Mouse (Mus musculus) hematopoietic multipotent progenitor cell, adult 10-12 weeks (in vitro differentiated cells): ENCODE results near the gene Plcl1. TPM values are rescaled to one million over a fixed set of nuclear protein-coding genes. Genes with fewer than 3 reads are reported as not detected.

Experiments used
- polyA plus RNA-seq: library from polyadenylated mRNA; stranded (reverse); fragments of >175 nt; gene quantifications from 2 replicates; pipeline ENCODE4 v1.2.3, GENCODE M21; 2012; ENCODE audit warnings: low replicate concordance

Gene Plcl1
- polyA plus RNA-seq: 0.81 and 1.9 TPM in 2 replicates

DNA sequence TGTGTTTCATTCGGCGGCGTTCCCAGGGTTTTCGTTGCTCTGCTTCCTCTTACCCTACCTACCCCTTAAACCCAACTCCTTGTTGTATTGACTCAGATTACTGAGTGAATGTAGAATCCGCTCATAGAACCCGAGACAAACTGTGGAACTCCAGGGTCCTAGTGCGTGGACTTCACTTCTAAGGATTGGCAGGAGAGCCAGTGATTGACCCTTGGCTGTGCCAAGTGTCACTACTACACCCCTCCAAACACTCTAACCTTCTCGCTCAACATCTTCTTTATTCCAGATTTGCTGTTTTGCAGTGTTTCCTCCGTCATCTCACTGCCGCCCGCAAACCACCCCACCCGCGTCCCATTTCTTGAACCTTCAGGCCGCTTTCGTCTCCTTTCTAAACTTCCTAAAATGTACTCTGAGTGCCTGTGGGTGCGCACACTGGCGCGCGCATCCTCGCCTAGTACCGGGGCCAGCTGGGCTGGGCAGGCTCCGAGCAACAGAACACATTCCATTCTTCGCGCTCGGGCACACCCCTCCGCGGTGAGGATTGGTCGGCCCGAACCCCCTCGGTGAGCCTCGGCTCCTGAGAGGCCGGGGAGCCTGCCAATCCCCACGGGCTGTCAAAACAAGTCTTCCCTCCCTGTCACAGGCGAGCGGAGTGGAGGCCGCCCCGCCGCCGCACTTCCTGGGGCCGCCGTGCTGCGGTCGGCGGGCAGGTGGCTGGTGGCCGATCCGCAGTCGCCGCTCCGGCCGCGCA, at the start of gene Plcl1:
Plcl1 (plus strand) TSS at position 650 of the 751 bp plus-strand sequence.

DNA sequence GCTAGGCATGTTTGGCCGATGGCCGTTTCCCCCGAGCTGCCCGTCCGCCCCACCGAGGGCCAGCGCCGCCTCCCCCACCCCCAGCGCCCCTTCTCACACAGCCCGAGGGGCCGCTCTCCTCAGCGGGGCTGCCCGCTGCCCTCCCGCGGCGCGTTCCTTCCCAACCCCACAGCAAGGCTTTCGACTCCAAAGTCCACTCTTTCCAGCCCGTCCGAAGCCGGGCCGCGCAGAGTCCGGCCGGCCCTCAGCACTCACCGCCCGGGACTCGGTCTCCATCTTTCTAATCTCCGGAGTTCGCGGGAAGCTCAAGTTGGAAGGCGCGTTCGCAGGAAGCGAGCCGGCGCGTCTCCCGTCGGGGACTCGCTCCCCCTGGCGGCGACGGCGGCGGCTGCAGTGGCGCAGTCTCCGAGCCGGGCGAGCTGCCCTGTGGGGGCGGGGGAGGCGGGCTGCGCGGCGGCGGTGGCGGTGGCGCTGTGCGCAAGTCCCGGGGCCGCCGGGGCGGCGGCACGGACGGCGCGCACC, 42.6 kb upstream of the Plcl1 start, which contains the start of gene Boll:
Boll (minus strand) TSS at position 426 of the 522 bp plus-strand sequence.

Other genes starting within 250 kb of the Plcl1 start
- gene Rftn2, start 179.1 kb upstream of the Plcl1 start, polyA plus RNA-seq: 2.8 and 5.2 TPM in 2 replicates
- gene Mars2, start 168.7 kb upstream of the Plcl1 start, polyA plus RNA-seq: 2.4 and 3.9 TPM in 2 replicates
- 1.0 and 2.8 TPM in 2 replicates for gene Boll, start 42.5 kb upstream of the Plcl1 start, polyA plus RNA-seq